Mouse (Mus musculus) adrenal gland (tissue): ENCODE results near the gene Aagab.

Source experiments
- intact Hi-C: fragments of 180-260 bp; cut with DNase I; formaldehyde crosslinking; loops from one replicate; pipeline ENCODE4 v1.15.1; 2025

Aagab gene

DNA sequence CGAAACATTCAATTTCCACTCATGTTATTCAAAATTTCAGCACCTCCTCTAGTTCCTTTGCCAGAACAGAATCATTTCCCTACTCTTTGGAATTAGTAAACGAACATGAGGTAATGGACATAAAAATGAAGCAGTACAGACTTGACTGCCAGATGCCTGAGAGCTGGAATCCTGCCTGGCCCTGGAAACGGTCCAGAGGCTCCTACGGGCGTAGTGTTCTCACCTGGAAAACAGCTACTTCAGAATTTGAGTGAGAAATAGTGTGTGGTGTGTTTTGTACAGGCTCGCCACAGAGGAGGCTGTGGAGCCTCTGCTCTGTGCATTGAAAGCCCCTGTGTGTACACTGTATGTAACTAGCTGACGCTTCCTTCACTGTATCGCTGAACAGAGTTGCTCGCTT, 5.8 kb upstream of the Aagab start:
- intact Hi-C loops = no loop called here

DNA sequence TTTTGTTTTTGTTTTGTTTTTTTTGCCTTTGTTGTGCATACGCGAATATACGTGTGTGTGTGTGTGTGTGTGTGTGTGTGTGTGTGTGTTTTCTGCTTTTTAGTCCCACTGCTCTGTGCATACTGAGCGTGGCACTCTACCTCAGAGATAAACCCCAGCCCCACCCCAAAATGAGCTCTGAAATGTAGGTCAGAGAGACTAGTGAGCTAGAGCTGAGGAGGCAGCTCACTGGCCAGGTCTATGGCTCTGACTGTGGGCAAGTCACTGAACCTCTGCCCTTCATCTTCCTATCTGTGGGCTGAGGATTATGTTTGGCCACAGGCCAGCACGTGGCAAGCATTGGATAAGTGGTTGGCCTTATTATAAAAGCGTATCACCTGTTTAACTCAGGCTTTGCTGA, 1.4 kb downstream of the Aagab start:
- intact Hi-C loops = loop anchor here (10.0 kb wide), 1 partner anchor 469 kb away; no protein-coding TSS in a partner anchor

DNA sequence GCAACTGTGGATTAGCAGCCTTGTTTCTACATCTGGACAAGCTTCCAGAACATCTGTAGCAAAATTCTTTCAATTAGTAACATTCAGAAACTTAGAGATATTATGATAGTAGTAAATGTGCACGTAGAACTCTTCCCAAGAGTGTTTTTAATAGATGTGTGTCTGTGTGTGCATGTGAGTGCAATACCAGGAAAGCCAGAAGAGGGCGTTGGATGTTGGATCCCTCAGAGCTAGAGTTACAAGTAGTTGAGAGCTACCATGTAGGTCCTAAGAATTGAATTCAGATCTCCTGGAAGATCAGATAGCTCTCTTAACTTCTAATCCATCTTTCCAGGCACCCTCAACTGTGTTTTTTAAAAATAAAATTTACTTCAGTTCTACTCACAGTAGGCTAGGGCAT, 4.1 kb downstream of the Aagab start:
- intact Hi-C loops = loop anchor here (10.0 kb wide), 1 partner anchor 472 kb away; no protein-coding TSS in a partner anchor

DNA sequence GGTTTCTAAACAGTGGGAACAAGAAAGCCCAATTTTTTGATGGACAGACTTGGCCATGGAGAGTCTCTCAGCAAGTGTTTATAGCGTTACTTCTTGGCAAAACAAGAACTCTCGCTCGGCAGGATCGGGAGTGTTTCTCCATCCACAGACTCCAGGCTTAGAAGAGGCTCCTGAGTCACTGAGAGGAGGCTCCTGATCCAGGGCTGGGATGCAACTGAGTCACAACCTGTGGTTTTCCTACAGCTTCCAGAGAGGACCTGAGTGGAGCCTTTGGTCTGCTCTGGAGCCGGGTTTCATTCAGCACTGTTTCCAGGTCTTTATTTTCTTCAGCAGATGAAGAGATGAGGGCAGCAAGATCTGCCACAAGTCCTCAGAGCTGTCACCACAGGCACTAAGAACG, 5.5 kb downstream of the Aagab start:
- intact Hi-C loops = loop anchor here (10.0 kb wide), 1 partner anchor 473 kb away; no protein-coding TSS in a partner anchor

DNA sequence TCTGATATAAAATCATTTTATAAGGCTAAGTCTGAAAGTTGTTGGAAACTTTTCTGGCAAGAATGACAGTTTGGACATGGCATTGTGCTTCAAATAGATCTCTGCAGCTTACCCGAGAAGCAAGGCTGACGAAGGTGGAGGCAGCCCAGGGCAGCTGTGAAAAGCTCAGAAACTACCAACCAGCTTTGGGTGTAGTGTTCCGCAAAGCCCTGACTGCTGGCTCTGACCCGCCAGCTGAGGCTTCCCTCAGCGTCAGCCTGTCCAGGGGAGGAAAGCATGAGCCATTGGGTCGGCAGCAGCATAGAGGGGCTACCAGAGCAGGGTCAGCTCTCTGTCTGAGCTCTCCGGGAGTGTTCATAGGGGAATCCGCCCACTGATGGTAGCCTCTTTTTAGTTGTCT, 6.8 kb downstream of the Aagab start:
- intact Hi-C loops = loop anchor here (10.0 kb wide), 1 partner anchor 474 kb away; no protein-coding TSS in a partner anchor

DNA sequence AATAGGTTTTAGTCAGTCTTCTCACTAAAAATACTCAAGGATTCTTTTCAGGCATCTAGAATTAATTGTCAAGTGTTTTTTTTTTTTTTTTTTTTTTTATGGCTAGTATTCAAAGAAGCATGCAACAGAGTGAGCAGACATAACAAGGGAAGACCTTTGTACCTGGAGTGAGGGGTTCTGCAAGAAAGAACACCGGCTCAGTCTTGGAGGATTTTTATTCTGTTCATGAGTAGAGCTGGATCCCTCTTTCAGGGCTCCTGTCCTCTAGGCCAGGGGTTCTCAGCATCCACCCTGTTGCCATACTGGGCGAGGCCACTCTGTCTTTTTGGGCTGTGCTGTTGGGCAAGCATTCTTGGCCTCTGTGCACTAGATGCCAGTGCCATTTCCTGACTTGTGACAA, 7.3 kb downstream of the Aagab start:
- intact Hi-C loops = loop anchor here (10.0 kb wide), 1 partner anchor 475 kb away; no protein-coding TSS in a partner anchor

DNA sequence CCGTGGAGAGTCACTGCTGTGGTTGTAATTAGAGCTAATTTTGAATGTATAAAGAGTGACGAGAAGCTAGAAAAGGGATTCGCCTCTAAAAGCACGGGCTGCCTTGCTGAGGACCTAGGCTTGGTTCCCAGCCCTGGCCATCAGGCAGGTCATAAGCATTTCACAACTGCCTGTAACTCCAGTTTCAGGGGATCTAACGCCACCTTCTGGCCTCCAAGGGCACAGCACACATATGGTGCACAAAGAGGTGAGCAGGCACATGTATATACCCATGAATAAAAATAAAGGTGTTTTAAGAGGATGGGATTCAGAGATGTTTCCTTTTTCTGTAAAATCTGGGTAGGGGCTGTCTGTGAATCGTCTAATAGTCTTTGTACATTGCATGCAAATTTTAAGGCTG, 7.8 kb downstream of the Aagab start:
- intact Hi-C loops = no loop called here

DNA sequence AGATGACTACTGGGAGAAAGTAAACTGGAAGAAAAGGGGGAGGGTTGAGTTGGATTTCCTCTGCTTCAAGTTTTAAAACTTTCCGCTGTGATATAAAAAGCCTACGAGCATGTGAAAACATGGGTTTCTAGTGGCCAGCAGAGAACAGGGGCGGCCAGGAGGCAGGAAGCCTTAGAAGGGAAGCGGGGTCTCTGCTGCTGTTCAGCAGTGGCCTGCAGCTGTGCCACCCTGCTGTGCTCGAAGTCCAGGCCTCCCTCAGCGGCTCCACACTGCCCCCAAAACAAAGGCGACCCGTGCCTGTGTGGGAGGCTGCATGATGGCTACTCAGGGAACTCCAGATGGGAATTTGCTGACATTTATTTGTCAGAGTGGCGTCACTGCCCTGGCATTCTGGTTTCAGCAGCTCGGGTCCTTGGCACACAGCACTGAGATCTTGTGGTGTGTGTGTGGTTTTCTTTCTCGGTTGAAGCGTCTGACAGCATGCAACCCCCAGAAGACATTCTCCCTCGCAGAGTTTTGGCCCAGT, 8.4 kb downstream of the Aagab start:
- intact Hi-C loops = no loop called here

DNA sequence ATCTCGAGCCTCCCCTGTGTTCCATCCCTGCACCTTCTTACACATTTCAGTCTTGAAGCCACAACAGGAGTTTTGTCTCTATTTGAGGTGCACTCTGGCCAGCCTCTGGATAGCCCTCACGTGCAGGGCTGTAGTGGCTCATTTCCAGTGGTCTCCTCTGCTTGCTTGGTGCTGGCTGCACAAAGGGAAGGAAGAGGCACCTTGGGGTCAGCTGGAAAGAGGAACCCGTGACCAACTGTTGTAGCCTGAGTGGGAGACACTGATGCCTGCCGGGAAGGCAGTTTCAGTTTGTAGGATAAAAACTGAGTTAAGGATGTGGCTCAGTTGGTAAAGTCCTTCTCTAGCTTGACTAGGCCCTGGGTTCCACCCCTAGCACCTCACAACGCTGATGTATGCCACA, 9.5 kb downstream of the Aagab start:
- intact Hi-C loops = no loop called here

DNA sequence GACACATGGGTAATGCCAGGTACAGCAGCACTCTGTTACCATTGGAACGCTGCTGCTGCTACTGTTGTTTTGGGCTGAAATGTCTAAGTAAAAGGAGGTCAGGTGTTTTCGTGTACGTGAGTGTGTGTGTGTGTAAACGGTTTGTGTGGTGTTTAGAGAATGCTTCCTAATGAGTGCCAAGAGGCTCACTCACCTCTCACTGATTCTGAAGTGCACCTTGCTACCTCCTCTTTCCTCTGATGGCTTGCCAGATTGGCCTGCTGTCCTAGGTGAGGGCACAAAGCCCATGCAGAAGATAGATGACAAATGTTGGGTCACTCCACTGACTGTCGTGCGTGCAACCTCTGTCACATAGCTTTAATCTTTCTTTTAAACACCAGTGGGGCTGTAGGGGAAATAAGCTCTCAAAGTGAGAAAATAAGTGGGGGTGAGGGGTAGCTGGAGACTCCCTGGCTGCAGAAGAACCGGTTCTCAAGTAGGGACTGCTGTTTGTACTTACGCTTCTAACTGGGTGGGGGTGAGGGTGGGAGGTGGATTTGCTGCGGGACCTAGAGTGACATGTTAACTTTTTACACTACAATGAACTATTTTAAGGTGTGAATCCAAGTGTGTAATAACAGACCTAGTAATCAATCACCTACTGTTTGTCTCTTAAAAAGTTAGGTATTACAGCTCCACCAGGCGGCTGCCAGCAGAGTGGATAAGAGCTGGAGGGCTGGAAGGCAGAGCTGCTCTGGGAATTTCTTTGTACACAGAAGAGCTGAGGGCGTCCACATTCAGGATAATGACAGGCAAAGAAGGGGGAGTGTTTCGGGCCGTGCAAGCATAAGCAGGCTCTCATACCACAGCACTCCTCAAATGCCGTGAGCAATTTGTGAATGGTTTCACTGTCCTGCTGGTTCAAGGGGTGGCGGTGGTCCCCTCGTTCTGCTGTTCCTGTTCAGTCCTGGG, 10.4 kb downstream of the Aagab start:
- intact Hi-C loops = no loop called here

DNA sequence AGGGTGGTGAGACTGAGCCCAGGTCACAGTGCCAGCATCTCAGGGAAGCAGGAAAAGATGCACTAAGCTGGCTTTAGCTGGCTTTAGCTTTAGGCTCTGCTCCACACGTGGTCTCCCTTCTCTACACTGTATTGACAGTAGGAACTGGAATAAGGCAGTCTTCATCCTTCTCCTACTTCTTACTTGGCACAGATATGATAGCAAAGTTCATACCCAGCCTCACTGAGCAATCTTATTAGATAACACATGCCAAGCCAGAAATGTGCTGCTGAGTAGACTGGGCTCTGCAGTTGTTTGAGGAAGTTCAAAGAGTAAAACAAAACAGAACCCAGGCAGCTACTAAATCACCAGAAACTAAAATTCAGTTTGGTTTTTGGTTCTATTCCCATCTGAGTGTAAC, 11.1 kb downstream of the Aagab start:
- intact Hi-C loops = no loop called here

DNA sequence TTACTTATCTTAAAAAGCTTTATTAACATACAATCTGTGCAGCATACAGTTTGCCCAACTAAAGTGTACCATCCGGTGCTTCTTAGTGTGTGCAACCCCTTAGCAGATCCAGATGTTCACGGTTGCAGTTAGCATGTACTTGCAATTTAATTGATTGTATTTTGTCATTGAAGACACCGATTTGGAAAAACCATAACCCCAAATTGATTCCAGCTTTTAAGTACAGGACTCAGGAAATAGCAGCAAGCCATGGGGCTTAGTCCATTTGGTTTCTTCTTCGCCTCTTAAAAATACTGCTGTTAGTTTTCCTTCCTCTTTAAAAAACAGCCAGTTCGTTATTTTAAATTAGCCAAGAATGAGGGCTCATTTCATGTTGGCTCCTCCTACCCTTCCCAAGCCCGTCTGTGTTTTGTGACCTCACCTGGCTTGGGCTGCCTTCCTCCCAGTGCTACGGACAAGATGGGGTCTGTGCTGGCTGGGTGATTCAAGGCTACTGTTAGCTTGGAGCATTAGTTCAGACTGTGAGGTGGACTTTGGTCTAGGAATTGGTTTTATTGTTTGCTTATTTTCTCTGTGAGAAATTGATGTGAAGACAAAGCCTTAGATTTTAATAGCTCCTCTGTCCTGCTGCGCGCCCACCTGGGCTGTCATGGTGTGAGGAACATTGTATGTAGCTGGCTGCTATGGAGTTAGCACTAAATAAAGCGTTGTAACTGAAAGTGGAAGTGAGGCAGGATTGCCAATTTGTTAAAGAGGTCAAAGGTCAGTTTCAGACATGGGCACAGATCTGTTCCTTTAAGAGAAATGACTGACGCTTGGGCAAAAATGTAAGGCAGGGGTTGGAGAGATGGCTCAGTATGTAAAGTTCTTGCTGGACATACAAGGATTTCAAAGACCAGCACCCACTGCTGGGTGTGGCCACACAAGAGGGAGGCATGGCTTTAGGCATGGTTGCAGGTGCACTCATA, 11.8 kb downstream of the Aagab start:
- intact Hi-C loops = no loop called here

DNA sequence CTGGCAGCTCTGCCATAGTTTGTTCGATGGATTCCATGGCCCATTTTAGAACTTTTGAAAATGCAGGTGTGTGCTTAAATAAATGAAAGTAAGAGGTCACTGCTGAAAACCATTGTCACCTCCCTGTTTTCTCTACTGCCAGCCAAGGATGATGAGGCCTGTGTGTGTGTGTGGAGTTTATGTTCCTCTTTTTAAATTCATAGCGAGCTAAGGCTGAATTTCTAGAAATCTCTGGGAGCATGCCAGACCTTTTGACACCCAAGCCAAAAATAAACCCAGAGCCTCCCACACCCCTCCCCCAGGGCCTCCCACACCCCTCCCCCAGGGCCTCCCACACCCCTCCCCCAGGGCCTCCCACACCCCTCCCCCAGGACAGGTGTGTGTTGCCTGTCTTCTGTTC, 15.5 kb downstream of the Aagab start:
- intact Hi-C loops = no loop called here

DNA sequence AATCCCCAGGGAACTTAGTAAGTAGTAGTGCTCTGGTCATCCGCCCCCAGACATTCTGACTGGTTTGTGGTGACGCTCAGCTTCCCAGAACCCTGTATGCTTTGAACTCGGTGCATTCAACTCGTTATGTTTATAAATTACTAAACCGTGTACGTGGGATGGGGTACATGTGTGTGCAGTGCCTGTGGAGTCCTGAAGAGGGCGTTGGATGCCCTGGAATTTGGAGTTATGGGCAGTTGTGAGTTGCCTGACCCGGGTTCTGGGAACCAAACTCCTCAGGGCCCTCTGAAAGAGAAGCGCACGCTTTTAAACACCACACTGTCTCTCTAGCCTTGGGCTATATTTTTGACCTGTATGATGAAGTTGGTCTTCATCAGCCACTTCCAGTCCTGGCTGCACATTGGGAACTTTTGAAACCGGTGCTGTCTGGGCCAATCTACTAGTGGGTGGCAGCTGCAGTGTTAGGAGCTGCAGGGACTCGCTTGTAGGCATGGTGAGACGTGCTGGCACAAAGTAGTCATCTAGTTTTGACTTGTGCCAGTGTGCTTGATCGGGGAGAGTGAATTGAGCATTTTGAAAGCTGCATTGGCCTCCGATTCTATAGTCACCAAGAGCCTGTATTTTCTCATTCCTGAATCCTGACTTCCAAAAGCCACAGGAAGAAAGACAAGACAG, 21.6 kb downstream of the Aagab start:
- intact Hi-C loops = no loop called here

DNA sequence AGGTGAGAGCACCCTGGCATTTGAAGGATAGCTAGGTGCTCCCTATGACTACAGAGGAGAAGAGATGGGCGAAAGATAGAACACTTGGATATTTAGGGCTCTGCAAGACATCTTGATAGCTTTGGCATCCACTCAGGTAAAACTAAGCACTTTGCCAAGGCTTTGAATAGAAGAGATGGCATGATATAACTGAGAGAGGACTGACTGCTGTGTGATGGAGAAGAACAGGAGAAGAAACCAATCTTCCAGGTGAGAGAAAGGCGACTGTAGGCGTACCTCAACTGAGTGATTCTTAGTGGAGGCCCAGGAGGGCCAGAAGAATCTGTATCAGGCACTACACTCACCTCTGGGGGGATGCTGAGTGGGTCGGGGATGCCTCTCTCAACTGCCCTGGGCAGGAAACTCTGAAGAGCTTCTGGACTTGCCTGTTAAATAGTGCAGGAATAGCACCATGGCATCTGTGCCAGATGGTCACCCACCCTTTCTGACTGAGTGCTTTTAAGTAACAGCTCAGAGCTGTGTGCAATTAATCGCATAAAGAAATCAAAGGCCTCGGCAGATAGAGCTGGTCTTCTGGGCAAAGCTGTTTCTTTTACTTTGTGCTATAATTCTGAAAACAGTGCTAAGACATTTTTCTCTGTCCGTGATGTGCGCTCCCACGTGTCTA, 22.8 kb downstream of the Aagab start:
- intact Hi-C loops = no loop called here

DNA sequence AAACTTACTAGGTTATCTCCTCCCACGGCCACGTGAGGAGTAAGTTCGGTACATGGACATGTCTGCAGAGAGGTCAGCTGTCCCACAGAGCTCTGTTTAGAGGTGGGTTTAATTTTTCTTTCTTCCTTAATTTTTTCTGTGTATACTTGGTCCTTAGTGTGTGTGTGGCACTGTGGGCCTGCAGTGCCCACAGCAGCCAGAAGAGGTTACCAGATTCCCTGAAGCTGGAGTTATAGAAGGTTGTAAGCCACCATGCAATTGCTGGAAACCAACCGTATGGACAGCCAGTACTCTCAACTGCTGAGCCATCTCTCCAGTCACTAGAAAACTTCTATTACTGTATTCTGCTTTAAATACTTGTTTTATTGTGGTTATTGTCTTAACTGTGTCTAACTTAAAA, 29.6 kb downstream of the Aagab start:
- intact Hi-C loops = no loop called here

DNA sequence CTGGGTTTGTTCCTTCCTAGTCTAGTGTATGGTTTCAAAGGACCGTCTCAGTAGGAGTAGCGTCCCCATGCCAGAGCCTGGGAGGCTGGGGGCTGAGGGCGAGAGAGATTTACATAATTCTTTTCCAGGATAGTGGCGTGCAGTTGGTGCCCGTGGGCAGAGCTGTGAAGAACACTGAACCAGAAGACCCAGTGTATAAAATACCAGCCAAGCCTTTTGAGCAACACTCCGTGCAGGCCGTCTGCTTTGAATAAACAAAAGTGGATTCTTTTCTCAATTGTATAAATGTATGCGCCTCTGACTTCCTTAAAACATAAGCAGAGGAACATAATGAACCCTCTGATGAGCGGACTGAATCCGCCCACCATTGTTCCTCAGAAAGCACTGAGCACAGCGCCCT, 30.5 kb downstream of the Aagab start:
- intact Hi-C loops = no loop called here

DNA sequence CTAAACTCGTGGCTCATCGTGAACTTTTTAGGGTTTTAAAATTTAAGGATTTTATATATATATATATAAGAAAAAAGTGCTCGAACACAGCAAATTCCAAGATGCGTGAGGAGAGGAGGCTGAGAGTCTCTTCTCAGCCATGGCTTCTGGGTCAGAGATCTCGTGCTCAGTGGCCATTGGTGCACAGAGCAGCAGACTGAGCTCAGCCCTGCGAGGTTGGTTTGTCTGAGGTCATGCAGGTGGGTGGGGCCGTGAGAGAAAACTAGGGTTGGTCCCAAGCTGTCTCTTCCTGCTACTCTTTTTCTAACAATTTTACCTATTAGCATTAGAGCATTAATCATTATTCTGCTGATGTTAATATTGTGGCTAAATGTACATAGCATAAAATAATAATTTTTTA, 30.9 kb downstream of the Aagab start:
- intact Hi-C loops = no loop called here

DNA sequence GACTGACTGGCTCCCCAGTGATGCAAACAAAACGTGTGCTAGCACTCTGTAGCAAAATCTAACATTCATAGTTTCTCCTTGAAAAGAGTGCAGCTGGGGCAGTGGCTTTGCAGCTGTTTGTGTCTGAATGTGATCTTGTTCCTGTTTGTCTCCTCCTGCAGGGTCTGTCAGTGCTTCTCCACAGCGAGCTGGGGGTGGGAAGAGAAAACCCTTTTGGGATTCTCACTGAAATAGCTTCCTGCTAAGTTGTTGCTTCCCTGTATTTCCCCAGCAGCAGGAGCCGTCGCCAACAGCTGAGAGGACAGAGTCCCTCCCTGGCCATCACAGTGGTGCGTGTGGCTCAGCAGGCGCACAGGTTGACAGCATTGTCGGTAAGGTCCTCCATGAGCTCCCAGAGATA, 33.7 kb downstream of the Aagab start:
- intact Hi-C loops = no loop called here

DNA sequence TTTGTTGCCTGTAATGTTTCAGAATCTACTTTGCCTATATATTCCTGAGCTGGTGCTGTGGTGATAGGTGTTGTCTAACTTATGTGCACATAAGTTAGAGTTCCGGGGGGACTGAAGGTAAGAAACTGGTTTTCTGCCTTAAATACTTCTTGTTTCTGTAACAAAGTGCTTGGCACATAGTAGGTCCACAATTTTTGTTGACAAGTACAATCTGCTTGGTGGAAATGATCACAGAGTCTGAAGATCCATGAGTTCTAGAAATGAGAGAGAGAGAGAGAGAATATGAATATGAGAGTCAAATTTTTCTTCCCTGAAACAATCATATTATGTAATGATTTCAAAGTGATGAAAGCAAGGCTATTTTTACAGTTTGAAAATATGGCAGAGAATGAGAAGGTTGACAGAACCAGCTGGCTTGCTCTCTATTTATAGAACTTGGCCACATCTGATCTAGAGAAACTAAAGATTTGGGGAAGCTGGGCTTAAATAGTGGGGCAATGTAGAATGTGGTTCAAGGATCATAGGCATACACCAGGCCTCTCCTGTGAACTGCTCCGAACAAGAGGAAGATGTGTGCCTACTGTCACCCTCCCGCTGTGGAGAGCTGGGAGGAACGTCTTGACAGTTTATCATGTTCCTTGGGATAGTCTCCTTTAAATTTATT, 39.7 kb downstream of the Aagab start:
- intact Hi-C loops = no loop called here
